8 mouse cellular contexts compared by ENCODE assay signal in the genomic region with DNA sequence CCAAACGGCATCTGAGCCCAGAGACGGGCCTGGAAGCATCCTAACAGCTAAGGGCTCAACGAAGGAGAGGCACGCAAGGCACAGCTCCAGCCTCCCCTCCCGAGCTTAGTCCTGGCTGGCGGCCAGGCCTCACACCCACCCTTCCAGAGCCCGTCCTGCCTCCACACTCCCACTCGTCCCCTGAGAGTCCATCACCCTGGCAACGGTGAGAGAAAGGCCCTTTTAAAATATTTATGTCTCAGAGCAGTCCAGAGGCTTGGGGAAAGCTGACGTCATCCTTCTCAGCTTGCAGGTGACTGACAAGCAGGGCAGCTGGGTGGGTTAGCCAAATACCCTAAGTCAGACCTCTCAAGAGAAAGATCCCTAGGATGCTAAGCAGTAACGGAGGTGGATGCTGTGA. TPM values are rescaled to one million over a fixed set of nuclear protein-coding genes. Genes with fewer than 3 reads are reported as not detected.
DNase-seq lines count a peak whose midpoint lies in the region; ATAC-seq lines count a peak whose summit lies in the region.

No protein-coding gene starts in this region.

- H3K9ac ChIP-seq in hindbrain, embryonic 12.5 days: peak overlapping the region; percentile 18
- H3K9ac ChIP-seq in midbrain, embryonic 13.5 days (replicated peaks): peak overlapping the region; percentile 59
- peak overlapping the region; percentile 34; the same call in 1 of the 2 replicates for H3K9ac ChIP-seq in stomach, embryonic 16.5 days (ENCODE audit: low read length)

- peak; percentile 71 for DNase-seq in 3T3-L1 (ENCODE audit: low read depth, low spot score)
- peak; percentile 28 to 30 for DNase-seq in adrenal gland, postnatal 36 days
- peak; percentile 83 to 87 for DNase-seq in frontal cortex, postnatal 36 days (ENCODE audit: low spot score in 2 of 2)
- peak; percentile 67 to 86 for DNase-seq in left cerebral cortex, adult 8-10 months (ENCODE audit: low spot score in 2 of 2)
- no peak for DNase-seq in B cell, adult 2 months

- H3K4me1 ChIP-seq in hindbrain, embryonic 12.5 days: peaks cover 30% of the 10 kb centered on the region
- H3K4me1 ChIP-seq in midbrain, embryonic 13.5 days (replicated peaks): peaks cover 57% of the 10 kb centered on the region
- H3K4me1 ChIP-seq in stomach, embryonic 16.5 days (ENCODE audit: control insufficient read depth, insufficient read depth, low read length): peaks cover 21% of the 10 kb centered on the region

- 14% methylated on average over 11 of the region's 11 CpGs for WGBS in hindbrain, embryonic 12.5 days
- 4% methylated on average over 11 of the region's 11 CpGs for WGBS in midbrain, embryonic 13.5 days
- WGBS in stomach, embryonic 16.5 days: 16% methylated on average over 11 of the region's 11 CpGs

- peaks cover 44% of the 10 kb centered on the region for H3K36me3 ChIP-seq in hindbrain, embryonic 12.5 days
- peaks cover 37% of the 10 kb centered on the region for H3K36me3 ChIP-seq in midbrain, embryonic 13.5 days
- H3K36me3 ChIP-seq in stomach, embryonic 16.5 days (ENCODE audit: control insufficient read depth, insufficient read depth, low read length): no peaks in the 10 kb centered on the region

- H3K4me3 ChIP-seq in hindbrain, embryonic 12.5 days: no peak overlapping the region
- no peak overlapping the region for H3K4me3 ChIP-seq in midbrain, embryonic 13.5 days (replicated peaks)
- no peak overlapping the region for H3K4me3 ChIP-seq in stomach, embryonic 16.5 days (replicated peaks; ENCODE audit: low read length)

- peak; percentile 83 for ATAC-seq in hindbrain, embryonic 12.5 days (ENCODE audit: low FRiP score)
- ATAC-seq in midbrain, embryonic 13.5 days: peak; percentile 92
- ATAC-seq in stomach, embryonic 16.5 days (ENCODE audit: insufficient read depth, low FRiP score): peak; percentile 79

- no peaks in the 10 kb centered on the region for H3K27me3 ChIP-seq in hindbrain, embryonic 12.5 days
- no peaks in the 10 kb centered on the region for H3K27me3 ChIP-seq in midbrain, embryonic 13.5 days
- no peaks in the 10 kb centered on the region for H3K27me3 ChIP-seq in stomach, embryonic 16.5 days (ENCODE audit: control insufficient read depth, insufficient read depth, low read length)

- no peaks in the 10 kb centered on the region for H3K9me3 ChIP-seq in hindbrain, embryonic 12.5 days (replicated peaks)
- H3K9me3 ChIP-seq in midbrain, embryonic 13.5 days: no peaks in the 10 kb centered on the region
- no peaks in the 10 kb centered on the region for H3K9me3 ChIP-seq in stomach, embryonic 16.5 days (replicated peaks; ENCODE audit: control insufficient read depth, low read length)

- peak overlapping the region; percentile 21; the same call in 1 of the 2 replicates for H3K4me2 ChIP-seq in hindbrain, embryonic 12.5 days (replicated peaks)
- peak overlapping the region; percentile 28 for H3K4me2 ChIP-seq in midbrain, embryonic 13.5 days (replicated peaks)
- H3K4me2 ChIP-seq in stomach, embryonic 16.5 days (ENCODE audit: low read depth, low read length): no peak overlapping the region

- H3K27ac ChIP-seq in hindbrain, embryonic 12.5 days: peak overlapping the region; percentile 79
- peak overlapping the region; percentile 95 for H3K27ac ChIP-seq in midbrain, embryonic 13.5 days
- peak overlapping the region; percentile 88 for H3K27ac ChIP-seq in stomach, embryonic 16.5 days (ENCODE audit: low read length)

RNA-seq across cellular contexts. Expression of a gene that starts 5.8 kb away (rescaled TPM):
- 10 to 100 TPM; 11.0 to 13.3 TPM for total RNA-seq in adrenal gland, postnatal 36 days (2021)
- polyA plus RNA-seq in hindbrain, embryonic 12.5 days (2016; fragmentation: Nextera tagmentation; extraction: Ambion mirVana): 15.0 and 16.4 TPM in 2 replicates
- total RNA-seq in left cerebral cortex, adult 8-10 months (2022): 10 to 100 TPM; 11.5 to 13.4 (median 12.7) TPM
- polyA plus RNA-seq in midbrain, embryonic 13.5 days (2015; fragmentation: Nextera tagmentation; extraction: Ambion mirVana): 20.3 and 24.0 TPM in 2 replicates
- 11.7 and 13.9 TPM in 2 replicates for polyA plus RNA-seq in stomach, embryonic 16.5 days (2015; fragmentation: Nextera tagmentation; extraction: Ambion mirVana)

RNA-seq across cellular contexts. Expression of a gene that starts 29.9 kb away (rescaled TPM):
- 10 to 100 TPM; 88.8 to 97.9 TPM for total RNA-seq in adrenal gland, postnatal 36 days (2021)
- polyA plus RNA-seq in hindbrain, embryonic 12.5 days (2016; fragmentation: Nextera tagmentation; extraction: Ambion mirVana): 16.0 and 18.8 TPM in 2 replicates
- total RNA-seq in left cerebral cortex, adult 8-10 months (2022): 10 to 100 TPM; 86.1 to 96.3 (median 94.1) TPM
- 13.7 and 16.9 TPM in 2 replicates for polyA plus RNA-seq in midbrain, embryonic 13.5 days (2015; fragmentation: Nextera tagmentation; extraction: Ambion mirVana)
- polyA plus RNA-seq in stomach, embryonic 16.5 days (2015; fragmentation: Nextera tagmentation; extraction: Ambion mirVana): 15.2 and 16.2 TPM in 2 replicates

RNA-seq across cellular contexts. Expression of a gene that starts 39.6 kb away (rescaled TPM):
- 10 to 100 TPM; 66.0 to 83.9 TPM for total RNA-seq in adrenal gland, postnatal 36 days (2021)
- 215 and 227 TPM in 2 replicates for polyA plus RNA-seq in hindbrain, embryonic 12.5 days (2016; fragmentation: Nextera tagmentation; extraction: Ambion mirVana)
- total RNA-seq in left cerebral cortex, adult 8-10 months (2022): 10 to 100 TPM; 89.9 to 93.5 (median 91.2) TPM
- 180 and 182 TPM in 2 replicates for polyA plus RNA-seq in midbrain, embryonic 13.5 days (2015; fragmentation: Nextera tagmentation; extraction: Ambion mirVana)
- 52.8 and 54.5 TPM in 2 replicates for polyA plus RNA-seq in stomach, embryonic 16.5 days (2015; fragmentation: Nextera tagmentation; extraction: Ambion mirVana)

Comparison
In these comparisons a context has a peak if more than half of its experiments do, and no peak if none do; other contexts are left out.
1. DNase-seq: peak in 3T3-L1 (single experiment), adrenal gland, postnatal 36 days (2 of 2), frontal cortex, postnatal 36 days (2 of 2) and left cerebral cortex, adult 8-10 months (2 of 2); none in B cell, adult 2 months (0 of 2).
2. Peak in every context shown above with its lines, with median percentiles within 50 percentile points of each other: ATAC-seq, H3K27ac ChIP-seq and H3K9ac ChIP-seq.